Comparison of ENCODE assay signal across 8 mouse cellular contexts in the genomic region with DNA sequence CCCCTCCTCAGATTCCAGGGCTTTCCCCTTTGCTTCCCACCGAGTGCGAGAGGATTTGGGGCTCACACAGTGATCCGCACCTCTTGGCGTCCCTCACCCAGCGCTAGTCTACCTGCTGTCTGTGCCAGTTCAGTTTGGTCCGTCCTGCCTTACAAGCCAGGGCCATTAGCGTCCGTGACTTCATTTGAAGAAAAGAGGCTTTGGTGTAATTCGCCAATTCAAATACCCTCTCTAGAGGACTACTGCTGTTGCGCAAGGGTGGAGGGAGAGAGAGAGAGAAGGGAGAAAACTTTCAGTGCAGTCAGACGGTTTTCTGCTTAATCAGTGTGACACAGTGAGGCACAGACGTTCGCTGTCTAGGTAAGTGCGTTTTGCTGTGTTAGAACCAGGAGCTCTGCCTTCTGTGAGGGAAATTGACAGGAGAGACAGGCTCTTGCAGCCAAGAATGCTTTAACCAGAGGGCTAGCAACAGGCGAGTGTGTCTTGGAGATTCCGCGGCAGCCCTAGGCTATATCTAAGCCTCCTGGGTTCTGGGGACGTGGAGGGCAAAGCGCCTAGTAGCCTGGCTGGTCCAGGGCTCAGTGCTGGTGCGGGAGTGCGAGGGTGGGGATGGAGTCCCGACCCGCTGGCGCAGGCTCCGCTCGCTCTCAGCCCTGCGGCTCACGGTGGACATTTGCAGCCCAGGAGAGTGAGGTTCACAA. TPM values are rescaled to one million over a fixed set of nuclear protein-coding genes. Genes with fewer than 3 reads are reported as not detected.
DNase-seq lines count a peak whose midpoint lies in the region; ATAC-seq and TF ChIP-seq lines count a peak whose summit lies in the region.

No protein-coding gene starts in this region.

- DNase-seq in liver, adult 2 months (ENCODE audit: extremely low read depth, low read depth, low spot score) = peak; percentile 5
- DNase-seq in liver = no peak
- peak; percentile 27 to 46 for DNase-seq in layer of hippocampus, postnatal 25 days (ENCODE audit: extremely low spot score in 1 of 2, low spot score in 1 of 2)
- DNase-seq in midbrain, embryonic 11.5 days (ENCODE audit: low spot score, missing footprints) = peak; percentile 96
- DNase-seq in yolk sac, embryonic 10.5 days (ENCODE audit: low spot score) = peak; percentile 16
- DNase-seq in lung, postnatal 14 days = no peak

- no peak overlapping the region for H3K27ac ChIP-seq in liver, adult 2 months (replicated peaks; ENCODE audit: insufficient read depth, low read depth, low read length)
- H3K27ac ChIP-seq in forebrain, embryonic 13.5 days = no peak overlapping the region
- H3K27ac ChIP-seq in midbrain, embryonic 11.5 days (ENCODE audit: low read depth, low read length) = no peak overlapping the region

- TF ChIP-seq POLR2A in liver, adult 2 months (IDR thresholded peaks at IDR 0.05; ENCODE audit: extremely low read depth, insufficient read depth, low read length) = no peak

- H3K9me3 ChIP-seq in forebrain, embryonic 13.5 days (replicated peaks) = no peaks in the 10 kb centered on the region
- no peaks in the 10 kb centered on the region for H3K9me3 ChIP-seq in midbrain, embryonic 11.5 days (ENCODE audit: control insufficient read depth, low read length)

- H3K9ac ChIP-seq in liver, adult 2 months (ENCODE audit: low read depth, low read length) = no peak overlapping the region
- H3K9ac ChIP-seq in forebrain, embryonic 13.5 days = peak overlapping the region; percentile 69
- peak overlapping the region; percentile 57 for H3K9ac ChIP-seq in midbrain, embryonic 11.5 days (ENCODE audit: low read length)

- H3K4me3 ChIP-seq in liver, adult 2 months (ENCODE audit: insufficient read depth, low read depth, low read length) = no peak overlapping the region
- peak overlapping the region; percentile 56 for H3K4me3 ChIP-seq in forebrain, embryonic 13.5 days
- peak overlapping the region; percentile 48 for H3K4me3 ChIP-seq in midbrain, embryonic 11.5 days (ENCODE audit: low read depth, low read length)

- peak overlapping the region; percentile 93 for H3K4me2 ChIP-seq in forebrain, embryonic 13.5 days
- peak overlapping the region; percentile 85 for H3K4me2 ChIP-seq in midbrain, embryonic 11.5 days

- under 1% methylated on average over 28 of the region's 28 CpGs for WGBS in liver, adult 2 months
- WGBS in forebrain, embryonic 13.5 days = 0% methylated on average over 28 of the region's 28 CpGs
- WGBS in midbrain, embryonic 11.5 days = under 1% methylated on average over 28 of the region's 28 CpGs

- H3K79me2 ChIP-seq in liver, adult 2 months (ENCODE audit: control insufficient read depth, insufficient read depth, low read length) = no peaks in the 10 kb centered on the region

- H3K4me1 ChIP-seq in liver, adult 2 months (ENCODE audit: control insufficient read depth, insufficient read depth, low read length) = no peaks in the 10 kb centered on the region; the same call in 1 of the 2 replicates
- peaks cover 23% of the 10 kb centered on the region for H3K4me1 ChIP-seq in forebrain, embryonic 13.5 days
- peaks cover 6% of the 10 kb centered on the region for H3K4me1 ChIP-seq in midbrain, embryonic 11.5 days (ENCODE audit: control insufficient read depth, insufficient read depth, low read length)

- H3K27me3 ChIP-seq in liver, adult 2 months (ENCODE audit: control insufficient read depth, insufficient read depth, low read length) = peaks cover 5% of the 10 kb centered on the region; the same call in 1 of the 2 replicates
- H3K27me3 ChIP-seq in forebrain, embryonic 13.5 days = peaks cover 25% of the 10 kb centered on the region
- peaks cover 16% of the 10 kb centered on the region for H3K27me3 ChIP-seq in midbrain, embryonic 11.5 days (ENCODE audit: control insufficient read depth, insufficient read depth, low read length)

- ATAC-seq in cerebellum, adult (ENCODE audit: insufficient number of reproducible peaks, low FRiP score, low TSS enrichment) = peak; percentile 79
- ATAC-seq in forebrain, embryonic 13.5 days = peak; percentile 80
- peak; percentile 81 for ATAC-seq in midbrain, embryonic 11.5 days (ENCODE audit: low FRiP score)

- H3K36me3 ChIP-seq in liver, adult 2 months (ENCODE audit: control insufficient read depth, insufficient read depth, low read length) = no peaks in the 10 kb centered on the region
- no peaks in the 10 kb centered on the region for H3K36me3 ChIP-seq in forebrain, embryonic 13.5 days (ENCODE audit: poor library complexity, severe bottlenecking)
- H3K36me3 ChIP-seq in midbrain, embryonic 11.5 days (ENCODE audit: control insufficient read depth, insufficient read depth, low read length) = no peaks in the 10 kb centered on the region

- no peak for TF ChIP-seq CTCF in liver, adult 2 months (IDR thresholded peaks at IDR 0.05; ENCODE audit: low read depth, low read length)

RNA-seq across cellular contexts. Expression of a gene that starts 3.0 kb away (rescaled TPM):
- not detected in 2 replicates for total RNA-seq in liver, adult 2 months (2014; rRNA removed)
- not detected in 2 replicates for polyA plus RNA-seq in liver, adult 2 months (2012; rRNA removed)
- polyA plus RNA-seq in forebrain, embryonic 13.5 days (2015; fragmentation: Nextera tagmentation; extraction: Ambion mirVana) = 3.7 and 5.6 TPM in 2 replicates
- 10 to 100 TPM; 14.6 to 16.1 TPM for total RNA-seq in layer of hippocampus, postnatal 25 days (2021)
- polyA plus RNA-seq in midbrain, embryonic 11.5 days (2014; fragmentation: Nextera tagmentation; extraction: Ambion mirVana) = 1.1 and 1.9 TPM in 2 replicates

Comparison
In these comparisons a context has a peak if more than half of its experiments do, and no peak if none do; other contexts are left out.
1. DNase-seq: peak in liver, adult 2 months (single experiment), layer of hippocampus, postnatal 25 days (2 of 2), midbrain, embryonic 11.5 days (single experiment) and yolk sac, embryonic 10.5 days (single experiment); none in liver (single experiment) and lung, postnatal 14 days (single experiment).
2. Peak in every context shown above with its lines, with median percentiles within 50 percentile points of each other: ATAC-seq.